Mouse (Mus musculus) retina, postnatal 1 day (tissue): ENCODE results near the gene Zfand3.
A peak's percentile ranks its signal among the peaks of the same experiment; 100 is the strongest.

Source experiments
- DNase-seq: peaks from one replicate; pipeline ENCODE4 v3.0.0-alpha.2; 2012

Zfand3 gene

GRCm38 (mm10) chr17:30196401-30197279, 192.1 kb downstream of the Zfand3 start:
- no peak for DNase-seq

- no peak for DNase-seq
Observed at GRCm38 (mm10) chr17:30197280-30198030, 192.9 kb downstream of the Zfand3 start.

- DNase-seq: no peak
Observed at GRCm38 (mm10) chr17:30198422-30198821, 193.9 kb downstream of the Zfand3 start.

- no peak for DNase-seq
Observed at GRCm38 (mm10) chr17:30199374-30200247, 195.1 kb downstream of the Zfand3 start.

DNA sequence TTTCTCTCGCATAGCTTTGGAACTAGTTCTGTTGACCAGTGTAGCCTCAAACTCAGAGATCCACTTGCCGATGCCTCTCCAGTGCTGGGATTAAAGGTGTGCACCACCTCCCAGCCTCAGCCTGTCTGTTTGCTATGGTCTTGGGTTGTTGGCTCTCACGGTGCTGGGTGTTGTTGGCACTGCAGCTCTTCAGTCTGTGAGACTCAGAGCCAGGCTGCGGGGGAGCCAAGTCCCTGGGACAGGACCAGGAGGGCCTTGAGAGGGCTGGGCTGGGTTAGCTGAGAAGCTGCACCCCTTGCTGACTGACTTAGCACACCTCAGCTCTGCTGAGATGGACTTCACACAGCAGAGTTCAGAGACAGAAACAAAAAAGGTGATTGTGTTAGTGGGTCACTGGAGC, 195.8 kb downstream of the Zfand3 start:
- DNase-seq: no peak

DNA sequence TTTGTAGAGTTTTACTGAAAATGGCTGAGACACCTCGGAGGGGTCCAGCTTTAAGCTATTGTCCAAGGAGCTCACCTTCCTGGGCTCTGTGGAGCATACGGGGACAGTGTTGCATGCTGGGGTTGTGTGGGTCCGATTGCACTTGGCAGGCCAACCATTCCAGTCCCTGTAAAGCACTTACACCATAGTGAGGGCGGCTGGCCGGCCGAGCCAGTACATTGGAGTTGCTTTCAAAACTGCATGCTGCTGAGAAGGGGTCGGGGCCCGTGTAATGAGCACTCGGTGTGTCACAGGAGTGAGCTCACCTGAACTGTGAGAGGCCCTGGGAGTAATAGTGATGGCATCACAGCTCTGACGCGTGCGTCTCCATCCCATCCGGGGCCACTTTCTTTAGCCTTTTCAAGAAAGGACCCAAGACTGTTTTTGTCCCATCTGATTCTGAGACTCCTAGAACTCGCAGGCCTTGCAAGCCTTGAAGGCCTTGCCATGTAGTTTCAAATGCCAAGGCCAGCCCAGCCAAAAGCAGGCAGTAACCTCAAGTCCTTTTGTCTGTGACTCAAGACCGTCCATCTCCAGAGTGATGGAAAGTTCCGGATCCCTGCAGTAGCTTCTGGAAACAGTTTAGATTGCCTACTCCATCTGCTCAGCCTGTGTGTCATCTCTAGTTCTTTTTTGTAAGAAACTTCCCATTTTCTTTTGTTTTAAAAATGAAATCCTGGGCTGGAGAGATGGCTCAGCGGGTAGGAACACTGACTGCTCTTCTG, 200.7 kb downstream of the Zfand3 start:
- no peak for DNase-seq

DNA sequence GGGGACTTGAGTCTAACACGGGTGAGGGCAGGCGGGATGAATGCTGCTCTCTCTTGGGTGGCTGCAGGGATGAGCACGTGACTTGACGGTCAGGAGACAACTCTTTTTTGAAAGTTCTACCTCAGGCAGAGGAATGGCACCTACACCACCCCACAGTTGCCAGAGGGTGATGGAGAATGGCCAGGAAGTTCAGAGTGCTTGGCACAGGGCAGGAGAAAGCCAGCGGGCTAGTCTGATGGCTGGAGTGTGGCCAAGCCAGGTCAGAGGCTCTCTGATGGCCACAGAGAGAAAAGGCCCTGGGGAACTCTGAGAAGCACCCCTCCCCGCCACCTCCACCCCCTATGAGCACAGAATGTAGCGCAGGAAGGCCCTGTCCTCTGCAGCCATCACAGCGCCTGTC, 205.7 kb downstream of the Zfand3 start:
- no peak for DNase-seq

DNA sequence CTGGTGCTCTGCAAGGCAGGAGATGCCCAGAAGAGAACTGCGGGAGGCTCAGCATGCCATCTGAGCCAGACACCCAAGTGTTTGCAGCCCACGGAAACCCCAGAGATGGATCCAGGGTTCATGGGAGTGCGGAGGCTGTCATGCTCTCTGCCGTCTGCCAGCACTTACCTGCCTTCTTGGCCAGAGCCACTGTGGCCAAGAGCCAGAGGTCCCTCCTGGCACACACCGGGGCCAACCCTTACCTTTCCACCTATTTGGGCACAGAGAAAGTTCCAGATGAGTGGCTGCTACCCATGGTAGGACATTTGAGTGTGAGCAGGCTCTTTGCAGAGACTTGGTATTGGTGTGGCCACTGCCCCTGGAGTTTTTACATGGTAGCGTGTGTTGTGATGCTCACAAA, 206.4 kb downstream of the Zfand3 start:
- no peak for DNase-seq

DNA sequence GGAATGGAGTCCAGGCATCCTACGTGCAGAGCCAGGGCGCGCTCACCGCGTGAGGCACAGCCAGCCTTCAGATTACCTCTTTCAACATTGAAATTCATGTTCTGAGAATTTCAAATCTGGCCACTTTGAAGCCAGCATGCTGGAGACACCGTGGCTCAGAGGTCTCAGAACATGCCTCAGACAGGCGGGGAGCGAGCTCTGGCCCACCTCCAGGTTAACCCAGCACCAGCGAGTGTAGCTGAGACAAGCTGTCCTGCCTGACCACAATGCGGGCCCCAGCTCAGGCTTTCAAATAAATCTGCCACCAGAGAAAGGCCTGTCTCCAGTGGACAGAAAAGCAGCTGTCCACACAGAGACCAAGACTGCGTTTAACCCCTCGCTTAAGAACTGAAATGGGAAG, 208.1 kb downstream of the Zfand3 start:
- no peak for DNase-seq

GRCm38 (mm10) chr17:30213371-30213770, 208.8 kb downstream of the Zfand3 start:
- no peak for DNase-seq

- DNase-seq: no peak
Observed at GRCm38 (mm10) chr17:30214393-30214792, 209.9 kb downstream of the Zfand3 start.

- no peak for DNase-seq
Observed at GRCm38 (mm10) chr17:30215741-30216140, 211.2 kb downstream of the Zfand3 start.

- DNase-seq: no peak
Observed at GRCm38 (mm10) chr17:30221677-30222076, 217.1 kb downstream of the Zfand3 start.

GRCm38 (mm10) chr17:30222361-30222760, 217.8 kb downstream of the Zfand3 start:
- no peak for DNase-seq

DNA sequence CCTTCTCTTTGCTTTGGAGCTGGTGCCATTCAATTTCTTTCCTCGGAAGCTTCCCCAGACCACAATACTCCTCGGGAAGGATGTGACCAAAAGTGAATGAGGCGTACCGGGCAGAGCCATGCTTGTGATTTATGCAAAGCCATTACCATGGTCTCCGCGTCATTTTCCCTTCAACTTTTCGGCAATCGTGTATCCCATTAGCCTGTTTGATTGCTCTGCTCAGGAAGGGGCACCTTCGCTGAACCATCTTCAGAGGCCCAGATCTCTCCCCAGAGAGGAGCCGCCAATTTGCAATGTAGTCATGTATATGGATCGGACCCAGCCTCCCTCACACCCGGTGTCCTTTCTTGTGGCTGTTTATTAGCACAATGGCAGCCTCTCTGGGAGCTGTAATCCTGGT, 218.3 kb downstream of the Zfand3 start:
- no peak for DNase-seq

DNA sequence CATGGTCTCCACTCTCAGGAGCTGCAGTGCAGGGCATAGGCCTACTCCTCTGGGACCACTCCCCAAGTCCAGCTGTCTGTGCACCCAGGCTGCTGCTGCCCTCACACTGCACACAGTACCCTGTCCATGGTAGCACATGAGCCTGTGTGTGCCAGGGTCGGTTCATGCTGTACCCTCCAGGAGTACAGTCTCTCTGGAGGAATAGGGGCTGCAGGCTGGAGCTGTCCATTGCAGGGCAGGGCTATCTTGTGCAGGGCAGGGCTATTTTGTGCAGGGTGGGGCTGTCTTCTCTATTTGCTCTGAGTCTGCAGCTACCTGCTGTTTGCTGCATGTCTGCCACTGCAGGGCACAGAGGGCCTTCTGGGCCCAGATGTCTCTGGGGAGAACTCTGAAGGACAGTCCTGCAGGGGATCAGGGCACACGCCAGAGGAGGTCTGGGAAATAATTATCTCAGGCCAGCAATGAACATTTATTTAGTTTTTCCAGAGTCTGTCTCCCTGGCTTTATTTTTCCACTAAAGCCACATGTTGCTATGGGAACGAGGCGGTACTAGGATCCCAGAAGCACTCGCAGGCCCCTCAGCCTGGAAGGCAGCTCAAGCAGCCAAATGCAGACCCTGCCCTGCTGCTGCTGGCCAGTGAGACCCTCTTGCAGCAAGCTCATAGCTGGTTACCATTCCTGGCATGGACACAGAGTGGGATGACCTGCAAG, 220.7 kb downstream of the Zfand3 start:
- DNase-seq: no peak

- no peak for DNase-seq
Observed at GRCm38 (mm10) chr17:30228439-30229215, 224.1 kb downstream of the Zfand3 start.

DNA sequence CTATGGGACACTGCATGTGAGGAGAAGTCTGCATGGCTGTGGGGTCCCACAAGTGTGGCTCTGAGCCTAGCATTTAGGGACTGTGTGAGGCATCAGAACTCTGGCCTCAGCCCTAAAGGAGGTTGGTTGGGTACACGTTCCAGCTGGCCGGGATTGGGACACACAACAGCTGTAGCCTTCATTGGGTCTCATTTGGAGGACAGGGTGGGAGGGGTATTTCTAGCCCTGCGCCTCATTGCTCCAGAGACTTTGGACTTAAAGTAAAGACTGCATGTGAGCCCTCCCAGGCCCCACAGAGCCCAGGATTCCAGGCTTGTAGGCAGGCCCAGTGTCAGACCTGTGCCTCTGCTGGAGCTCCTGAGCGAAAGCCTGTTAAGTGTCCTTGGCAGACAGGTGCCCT, 225.9 kb downstream of the Zfand3 start:
- DNase-seq: no peak

DNA sequence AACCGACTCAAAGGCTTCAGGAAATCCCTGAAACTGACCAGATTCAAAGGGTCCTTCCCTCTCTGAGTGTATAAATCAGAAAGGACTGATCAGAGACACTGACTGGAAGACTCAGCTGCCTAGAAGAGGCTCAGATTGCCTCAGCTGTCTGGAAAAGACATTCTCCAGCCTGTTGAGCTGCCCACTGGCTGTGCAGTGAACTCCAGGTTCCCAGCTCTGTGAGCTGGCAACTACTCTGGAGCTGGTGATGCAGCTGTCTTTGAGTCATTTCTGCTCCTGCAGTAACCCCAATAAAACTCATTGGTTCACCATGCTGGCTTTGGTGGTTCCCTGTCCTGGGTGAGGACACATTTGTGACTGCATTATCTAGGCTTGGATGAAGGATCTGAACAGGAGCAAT, 226.9 kb downstream of the Zfand3 start:
- no peak for DNase-seq

DNA sequence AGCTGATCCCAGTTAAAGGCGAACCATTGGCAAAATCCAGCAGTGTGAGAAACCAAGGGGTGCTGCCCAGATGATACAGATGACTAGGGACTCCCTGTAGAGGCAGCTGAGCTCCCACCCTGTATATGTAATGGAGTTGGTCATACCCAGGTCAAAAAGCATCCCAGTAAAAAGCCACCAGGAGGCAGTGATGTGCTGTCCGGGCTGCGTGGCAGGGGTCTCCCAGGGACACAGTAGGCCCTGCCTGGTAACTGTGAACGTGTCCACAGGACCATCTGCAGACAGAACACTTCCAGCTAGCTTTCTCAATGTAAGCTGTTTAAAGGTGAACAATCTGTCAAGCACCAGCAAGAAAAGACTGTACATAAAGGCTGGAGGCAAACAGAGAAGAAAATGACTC, 228.2 kb downstream of the Zfand3 start:
- peak; percentile 54 for DNase-seq

DNA sequence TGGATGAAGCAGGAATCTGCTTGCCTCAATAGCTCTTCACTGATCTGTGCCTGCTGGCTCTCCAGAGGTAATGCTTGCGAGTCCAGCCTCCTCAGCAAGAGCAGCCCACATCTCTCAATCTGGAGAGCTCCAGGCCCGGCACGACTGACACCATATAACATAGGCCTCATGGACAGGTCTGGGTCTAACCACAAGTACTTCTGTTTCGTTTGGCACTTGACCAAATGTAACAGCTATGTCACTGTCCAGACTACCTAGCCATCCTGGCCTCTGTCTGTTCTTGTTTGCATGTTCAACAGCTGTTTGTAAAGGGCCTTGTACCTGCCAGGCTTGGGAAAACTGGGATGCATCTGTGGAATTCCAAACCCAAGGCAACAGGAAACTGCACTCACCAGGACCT, 230.8 kb downstream of the Zfand3 start:
- DNase-seq: no peak
